Mouse (Mus musculus) spleen, adult 18-20 months (tissue): Measurements from ENCODE around the gene Ryr1.

Experiments
- DNase-seq, 2 experiments: peaks; one replicate each; pipeline ENCODE4 v3.0.0; 2022; ENCODE audit warnings: mixed read lengths in 2 of 2

The Ryr1 gene

DNA sequence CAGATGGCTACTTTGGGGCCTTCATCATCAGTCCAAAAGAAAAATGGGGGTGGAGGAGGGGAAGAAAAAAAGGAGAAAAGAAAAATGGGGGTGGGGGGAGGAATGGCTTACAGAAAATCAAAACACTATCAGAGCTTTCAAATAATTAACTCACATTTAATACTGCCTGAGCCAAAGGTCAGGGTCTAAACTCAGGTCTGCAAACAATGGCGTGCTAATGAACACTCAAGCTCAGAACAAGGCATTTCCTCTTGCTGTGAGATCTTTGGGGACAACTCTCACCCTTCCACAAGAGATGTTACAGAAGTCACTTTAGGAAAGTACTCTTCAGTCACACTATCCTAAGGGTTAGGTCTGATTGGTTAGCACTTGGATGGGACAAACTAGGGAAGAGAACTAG lies 166.2 kb downstream of the Ryr1 start:
- DNase-seq, result no peak

DNA sequence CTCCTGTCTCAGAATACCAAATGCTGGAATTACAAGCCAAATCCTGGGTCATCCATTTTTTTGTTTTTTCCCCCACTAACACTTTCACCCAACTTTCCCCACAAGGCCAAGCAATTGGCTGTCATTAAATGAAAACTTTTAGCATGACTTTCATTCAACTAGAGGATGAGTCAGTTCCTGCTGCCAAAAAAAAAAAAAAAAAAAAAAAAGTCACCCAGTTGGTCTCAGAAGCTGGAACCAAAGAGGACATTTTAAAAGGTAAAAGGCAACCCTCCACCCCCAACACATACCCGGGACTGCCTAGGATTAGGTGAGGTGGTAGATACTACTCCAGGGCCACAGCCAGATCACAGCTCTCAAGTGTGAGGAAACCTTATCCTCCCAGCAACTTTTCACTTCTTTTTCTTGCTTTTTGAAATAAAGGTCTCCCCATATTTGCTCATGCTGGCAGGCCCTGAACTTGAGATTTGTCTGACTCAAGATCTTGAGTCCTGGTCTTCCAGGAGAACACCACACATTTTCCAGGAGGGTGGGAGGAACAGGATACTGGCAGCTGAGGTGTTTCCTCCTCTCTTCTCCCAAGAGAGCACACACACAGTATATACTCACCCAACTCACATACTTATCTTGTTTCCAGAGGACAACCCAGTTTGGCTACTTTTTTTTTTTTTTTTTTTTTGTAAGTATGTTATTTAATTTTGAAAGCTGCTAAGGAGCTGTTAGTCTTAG lies 166.8 kb downstream of the Ryr1 start:
- no peak for DNase-seq

DNA sequence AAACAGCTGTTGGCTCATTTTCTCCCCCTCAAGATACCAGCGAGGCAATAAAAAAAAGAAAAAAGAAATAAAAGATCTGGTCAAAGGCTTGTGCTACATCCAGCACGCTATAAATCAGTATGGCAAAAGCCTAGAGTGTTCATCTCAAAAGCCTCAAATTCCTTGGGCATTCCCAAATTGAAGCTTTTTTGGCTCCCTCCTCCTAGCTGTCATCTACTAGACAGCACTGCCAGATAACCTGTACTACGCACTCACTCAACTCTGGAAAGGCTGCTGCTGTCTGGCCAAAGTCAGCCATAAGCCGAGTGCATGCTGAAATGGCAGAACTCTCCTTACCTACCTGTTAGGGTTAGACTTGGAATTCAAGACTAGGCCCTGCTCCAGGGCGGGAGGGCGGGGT lies 167.7 kb downstream of the Ryr1 start:
- DNase-seq, result no peak

DNA sequence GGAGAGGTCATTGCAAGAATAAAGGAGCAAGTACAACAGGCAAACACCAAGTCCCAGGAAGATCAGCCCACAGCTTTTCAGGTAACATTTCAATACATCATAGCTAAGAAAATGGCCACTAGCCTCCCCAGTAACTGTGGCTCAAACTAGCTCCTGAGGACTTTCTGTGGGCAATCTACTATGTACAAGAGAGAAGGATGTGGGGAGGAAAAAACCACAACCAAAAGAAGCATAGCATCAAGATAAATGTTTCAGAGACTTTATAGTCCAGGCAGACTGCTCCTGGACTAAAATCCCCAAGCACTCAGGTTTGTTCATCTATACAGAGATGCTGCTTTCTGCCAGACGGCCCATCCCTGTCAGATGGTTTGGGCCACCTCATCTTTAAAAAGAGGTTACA lies 168.7 kb downstream of the Ryr1 start:
- no peak for DNase-seq

DNA sequence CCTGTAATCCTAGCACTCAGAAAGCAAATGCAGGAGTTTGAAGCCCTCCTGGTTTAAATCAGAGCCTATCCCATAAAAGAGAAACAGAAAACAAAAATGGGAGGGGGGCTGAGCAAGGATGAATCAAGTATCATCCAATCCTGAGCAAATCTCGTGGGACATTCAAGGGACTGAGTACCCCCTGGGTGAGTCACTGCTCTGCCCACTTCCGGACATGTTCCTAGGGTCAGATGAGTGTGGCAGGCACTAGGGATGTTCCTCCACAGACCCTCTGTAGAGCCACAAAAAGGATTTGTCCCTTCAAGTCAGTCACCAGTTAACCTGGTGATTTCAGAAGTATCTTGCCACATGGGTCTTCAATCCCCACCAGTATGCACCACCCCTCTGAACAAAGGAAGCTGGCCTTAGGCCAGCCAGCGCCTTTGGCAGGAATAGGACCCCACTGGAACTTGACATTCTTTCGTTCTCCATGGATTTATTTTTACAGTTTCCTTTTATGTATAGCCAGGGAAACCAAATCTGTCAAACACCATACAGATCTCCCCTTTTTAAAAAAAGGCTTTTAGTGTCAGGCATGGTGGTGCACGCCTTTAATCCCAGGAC lies 169.6 kb downstream of the Ryr1 start:
- DNase-seq, result no peak

DNA sequence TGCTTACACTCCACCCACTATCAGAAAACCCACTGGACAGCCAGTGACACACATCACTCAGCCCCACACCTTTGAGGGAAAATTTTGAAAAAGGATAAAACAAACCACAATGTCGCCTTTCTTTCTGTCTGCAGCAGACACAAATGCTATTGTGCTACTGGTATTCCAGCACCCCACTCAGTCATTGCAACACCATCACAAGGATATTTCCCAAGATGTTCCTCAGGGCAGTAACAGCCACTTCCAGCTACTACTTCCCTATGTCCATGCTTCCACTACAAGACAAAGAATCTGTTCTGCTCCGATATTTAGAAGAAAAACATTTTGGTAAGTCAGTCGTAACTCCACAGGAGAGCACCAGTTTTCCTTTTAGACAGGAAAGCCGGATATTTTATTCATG lies 170.2 kb downstream of the Ryr1 start:
- no peak for DNase-seq

DNA sequence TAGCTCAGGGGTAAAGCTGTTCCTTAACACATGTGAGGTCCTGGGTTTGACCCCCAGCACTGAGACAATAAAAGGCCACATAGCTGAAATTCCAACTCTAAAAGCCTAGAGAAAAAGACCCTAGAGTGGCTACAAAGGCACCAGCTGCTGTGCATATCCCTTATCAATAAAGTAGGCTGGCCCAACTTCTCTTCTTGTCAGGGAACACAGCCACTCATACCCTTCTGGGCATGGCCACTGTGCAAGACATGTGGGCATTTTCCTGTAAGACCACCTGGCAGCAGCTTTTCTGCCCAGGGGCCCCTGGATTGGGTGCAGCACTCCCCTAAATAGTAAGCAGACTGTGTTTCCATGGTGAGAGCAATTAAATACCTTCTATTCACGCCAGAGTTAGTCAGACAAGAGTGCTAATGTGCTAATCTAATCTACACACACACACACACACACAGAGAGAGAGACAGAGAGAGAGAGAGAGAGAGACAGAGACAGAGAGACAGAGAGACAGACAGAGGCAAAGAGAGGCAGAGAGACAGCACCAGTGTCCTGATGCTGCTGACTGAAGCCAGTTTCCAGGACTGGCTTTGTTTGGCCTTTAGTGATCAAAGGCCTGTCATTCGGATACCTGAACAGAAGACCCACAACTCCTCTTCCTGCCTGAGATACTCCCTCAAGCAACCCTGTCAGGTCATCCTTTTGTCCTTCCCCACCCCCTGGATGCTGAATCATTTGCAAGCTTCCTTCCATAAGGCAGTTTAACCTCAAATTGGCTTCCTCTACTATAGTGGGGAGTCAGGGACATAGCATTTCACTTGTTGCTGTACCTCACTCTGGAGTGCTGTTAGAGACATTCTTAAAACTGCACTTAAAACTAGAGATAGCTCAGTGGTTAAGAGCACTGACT lies 171.3 kb downstream of the Ryr1 start:
- no peak for DNase-seq
